Mouse (Mus musculus) bone marrow, adult 2 months (tissue): ENCODE data around the gene Umad1. TPM values are rescaled to one million over a fixed set of nuclear protein-coding genes. Genes with fewer than 3 reads are reported as not detected.

ENCODE experiments used
- H3K27ac ChIP-seq: fragments of 200-500 bp; 2 replicates; pipeline ENCODE4 v1.5.1; 2012; ENCODE audit warnings: low read depth, mild to moderate bottlenecking, control low read depth, inconsistent platforms, low read length; ENCODE audit not compliant: control insufficient read depth, poor library complexity, insufficient read depth
- H3K4me1 ChIP-seq: fragments of 200-500 bp; 2 replicates; pipeline ENCODE4 v1.6.1; 2011; ENCODE audit warnings: low read length; ENCODE audit not compliant: control insufficient read depth, insufficient read depth
- H3K4me3 ChIP-seq: fragments of 200-500 bp; replicated peaks from 2 replicates; pipeline ENCODE3; 2011; ENCODE audit warnings: mild to moderate bottlenecking, low read depth, low read length, control low read depth; ENCODE audit not compliant: control insufficient read depth
- CTCF ChIP-seq: fragments of 200-500 bp; IDR thresholded peaks from 2 replicates; pipeline ENCODE4 v1.5.1; 2011; ENCODE audit warnings: low read length, control low read depth; ENCODE audit not compliant: control insufficient read depth, insufficient read depth
- POLR2A ChIP-seq: fragments of 200-500 bp; IDR thresholded peaks from 2 replicates; pipeline ENCODE4 v1.6.1; 2011; ENCODE audit warnings: low read depth, mild to moderate bottlenecking, control low read depth, low read length, borderline replicate concordance; ENCODE audit not compliant: control insufficient read depth
- whole genome bisulfite sequencing: fragments of 180-500 bp; shearing (Covaris S2); methylation state at CpG from one replicate; pipeline ENCODE4 v1.1.7; 2018; 5-methylcytosine and 5-hydroxymethylcytosine counted together
- polyA plus RNA-seq: library from polyadenylated mRNA; stranded (reverse); fragments of >200 nt; gene quantifications from 2 replicates; pipeline ENCODE4 v1.2.4, GENCODE M21; 2011; ENCODE audit warnings: low replicate concordance; ENCODE audit not compliant: missing spikeins, insufficient read depth, insufficient read length

The Umad1 gene
- polyA plus RNA-seq, 1 experiment: 8.5 TPM

GRCm38 (mm10) chr6:8497234-8497867 is 238.3 kb downstream of the Umad1 start:
- Histone ChIP-seq H3K4me3 (no peak overlapping the region), H3K4me1 (peaks cover 3% of the 10 kb centered on the region; the same call in 1 of the 2 replicates), H3K27ac (no peak overlapping the region)
- WGBS: 71% methylated on average over 6 of the region's 6 CpGs
- TF ChIP-seq POLR2A: no peak
- no peak for TF ChIP-seq CTCF

- 82% methylated on average over 6 of the region's 6 CpGs for WGBS
- no peak for TF ChIP-seq POLR2A
- no peak for TF ChIP-seq CTCF
- Histone ChIP-seq H3K27ac (no peak overlapping the region), H3K4me3 (no peak overlapping the region), H3K4me1 (peaks cover 3% of the 10 kb centered on the region; the same call in 1 of the 2 replicates)
These were observed 238.8 kb downstream of the Umad1 start for GRCm38 (mm10) chr6:8497868-8498257.

GRCm38 (mm10) chr6:8498961-8499360 is 239.9 kb downstream of the Umad1 start:
- WGBS: 71% methylated on average over 3 of the region's 3 CpGs
- no peak for TF ChIP-seq CTCF
- TF ChIP-seq POLR2A: no peak
- no peak overlapping the region for H3K4me3 ChIP-seq
- H3K27ac ChIP-seq: no peak overlapping the region
- peaks cover 3% of the 10 kb centered on the region; the same call in 1 of the 2 replicates for H3K4me1 ChIP-seq

- WGBS: 55% methylated on average over 3 of the region's 3 CpGs
- Histone ChIP-seq H3K27ac (no peak overlapping the region), H3K4me3 (no peak overlapping the region), H3K4me1 (peaks cover 1% of the 10 kb centered on the region; the same call in 1 of the 2 replicates)
- no peak for TF ChIP-seq POLR2A
- TF ChIP-seq CTCF: no peak
These were observed 244.9 kb downstream of the Umad1 start for GRCm38 (mm10) chr6:8503953-8504352.

- no peaks in the 10 kb centered on the region for H3K4me1 ChIP-seq
- 75% methylated on average over 6 of the region's 6 CpGs for WGBS
These were observed 245.6 kb downstream of the Umad1 start for GRCm38 (mm10) chr6:8504521-8505228.

GRCm38 (mm10) chr6:8506631-8507030 is 247.5 kb downstream of the Umad1 start:
- TF ChIP-seq CTCF (no peak), POLR2A (no peak)
- Histone ChIP-seq H3K4me1 (no peaks in the 10 kb centered on the region; the same call in 1 of the 2 replicates), H3K27ac (no peak overlapping the region), H3K4me3 (no peak overlapping the region)

More at GRCm38 (mm10) chr6:8504521-8505228, 245.6 kb downstream of the Umad1 start:
- H3K4me3 ChIP-seq: no peak overlapping the region
- H3K27ac ChIP-seq: peak overlapping the region; percentile 78
- TF ChIP-seq CTCF (no peak), POLR2A (no peak)

Other genes with a start within 250 kb of the Umad1 start
- gene Col28a1, start 66.7 kb upstream of the Umad1 start, polyA plus RNA-seq: not detected in 2 replicates
- gene Mios, start 50.1 kb upstream of the Umad1 start, polyA plus RNA-seq: 6.1 and 8.8 TPM in 2 replicates
- gene Rpa3, start 115 bp upstream of the Umad1 start, polyA plus RNA-seq: 53.3 and 67.6 TPM in 2 replicates
- gene Gm45062, start 162 bp downstream of the Umad1 start, polyA plus RNA-seq: 3.3 and 4.1 TPM in 2 replicates